Mouse (Mus musculus): ENCODE results near the gene Wbp1l. TPM values are rescaled to one million over a fixed set of nuclear protein-coding genes. Genes with fewer than 3 reads are reported as not detected.
A peak's percentile ranks its signal among the peaks of the same experiment; 100 is the strongest.

Wbp1l gene
- total RNA-seq, 2 experiments from 2014 or later: 65.4 to 101 TPM

DNA sequence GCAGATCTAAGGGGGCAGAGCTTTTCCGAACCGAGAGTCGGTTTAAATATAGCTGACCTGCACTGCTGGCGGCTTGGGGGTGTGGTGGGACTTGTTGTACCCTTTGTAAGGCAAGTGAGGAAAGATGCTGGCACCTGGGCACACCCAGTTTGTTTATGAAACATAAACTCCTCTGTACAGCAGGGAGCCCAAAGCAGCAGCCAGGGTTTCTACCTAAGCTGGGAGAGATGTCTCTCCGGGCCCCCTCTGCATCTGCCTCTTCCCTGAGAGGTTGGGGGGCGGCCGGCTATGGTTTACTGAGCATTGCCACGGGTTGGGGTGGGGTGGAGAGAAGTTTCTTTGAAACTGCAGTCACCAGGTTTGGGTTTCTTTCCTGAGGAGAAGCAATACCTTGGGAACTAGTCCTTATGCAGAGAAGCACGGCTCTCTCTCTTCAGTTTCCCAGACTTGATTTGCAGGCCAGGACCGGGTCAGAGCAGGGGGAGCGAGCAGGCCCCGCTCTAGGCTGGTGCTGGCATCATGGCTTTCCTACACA is 23.8 kb downstream of the Wbp1l start:
- DNase-seq: peak; percentile 73
- intact Hi-C loops (cut with DNase I): no loop called here
- no peak for TF ChIP-seq CTCF (IDR thresholded peaks at IDR 0.05)
- peak overlapping the region; percentile 95 for H3K27ac ChIP-seq
- peak overlapping the region; percentile 72 for H3K4me3 ChIP-seq

GRCm38 (mm10) chr19:46623194-46623667 is 24.3 kb downstream of the Wbp1l start:
- H3K27ac ChIP-seq: peak overlapping the region; percentile 95
- peak overlapping the region; percentile 72 for H3K4me3 ChIP-seq
- no peak for TF ChIP-seq CTCF (IDR thresholded peaks at IDR 0.05)
- DNase-seq: peak; percentile 77
- intact Hi-C loops (cut with DNase I): no loop called here

DNA sequence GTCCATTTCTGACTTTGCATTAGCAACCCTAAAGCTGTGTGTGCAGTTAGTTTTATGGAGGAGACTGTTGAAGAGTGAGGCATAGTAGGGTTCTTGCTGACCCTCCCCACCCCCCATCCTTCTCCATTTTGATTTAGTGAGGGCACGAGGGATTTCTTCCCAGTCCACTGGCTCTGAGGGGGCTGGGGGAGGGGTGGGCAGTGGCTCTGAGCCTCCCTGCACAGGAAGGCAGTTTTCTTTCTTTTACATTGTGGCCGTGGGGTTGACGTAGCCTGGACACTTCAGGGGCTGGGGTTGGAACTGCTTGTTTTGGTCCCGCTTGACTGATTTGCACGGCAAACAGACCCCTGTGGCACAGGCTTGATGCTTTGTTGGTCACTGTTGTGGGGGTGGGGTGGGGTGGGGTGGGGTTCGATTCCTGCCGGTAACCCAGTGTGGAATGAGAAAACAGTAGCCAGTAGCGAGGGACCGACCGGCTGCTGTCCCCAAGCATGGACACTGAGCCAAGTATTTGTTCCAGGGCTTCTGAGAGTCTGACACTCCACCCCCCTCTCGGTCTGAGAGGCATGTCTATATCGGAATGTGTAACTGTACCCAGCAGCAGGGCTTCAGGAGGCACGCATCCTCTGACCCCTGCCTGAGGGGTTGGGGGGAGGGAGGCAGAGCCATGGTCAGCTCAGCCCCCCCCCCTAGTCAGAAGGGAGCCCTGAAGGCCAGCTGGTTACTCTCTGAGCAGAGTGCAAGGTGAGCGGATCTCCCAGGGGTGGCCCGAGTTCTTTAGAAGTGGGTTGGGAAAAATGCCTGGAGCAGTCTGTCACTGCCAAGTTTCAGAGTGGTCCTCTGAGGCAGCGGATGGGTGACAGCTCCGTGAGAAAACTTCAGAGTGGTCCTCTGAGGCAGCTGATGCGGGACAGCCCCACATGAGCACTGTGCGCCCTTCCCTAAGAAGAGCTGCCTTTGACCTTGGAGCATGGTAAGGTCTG is 25.2 kb downstream of the Wbp1l start:
- intact Hi-C loops (cut with DNase I): no loop called here
- peak; percentile 82 for DNase-seq
- Histone ChIP-seq H3K4me3 (peak overlapping the region; percentile 72), H3K27ac (peak overlapping the region; percentile 95)
- no peak for TF ChIP-seq CTCF (IDR thresholded peaks at IDR 0.05)

- TF ChIP-seq CTCF (IDR thresholded peaks at IDR 0.05): no peak
Measured at GRCm38 (mm10) chr19:46625015-46625414, 26.1 kb downstream of the Wbp1l start.

GRCm38 (mm10) chr19:46625519-46625918 is 26.6 kb downstream of the Wbp1l start:
- no peak for TF ChIP-seq CTCF (IDR thresholded peaks at IDR 0.05)
- intact Hi-C loops (cut with DNase I): loop anchor here (1.0 kb wide), 1 partner anchor 16 kb away; no protein-coding TSS in a partner anchor
- Histone ChIP-seq H3K4me3 (peak overlapping the region; percentile 72), H3K27ac (peak overlapping the region; percentile 95)
- DNase-seq: no peak

More at GRCm38 (mm10) chr19:46625015-46625414, 26.1 kb downstream of the Wbp1l start:
- no peak for DNase-seq
- intact Hi-C loops (cut with DNase I): loop anchor here (1.0 kb wide), 1 partner anchor 16 kb away; no protein-coding TSS in a partner anchor
- peak overlapping the region; percentile 95 for H3K27ac ChIP-seq
- H3K4me3 ChIP-seq: peak overlapping the region; percentile 72

DNA sequence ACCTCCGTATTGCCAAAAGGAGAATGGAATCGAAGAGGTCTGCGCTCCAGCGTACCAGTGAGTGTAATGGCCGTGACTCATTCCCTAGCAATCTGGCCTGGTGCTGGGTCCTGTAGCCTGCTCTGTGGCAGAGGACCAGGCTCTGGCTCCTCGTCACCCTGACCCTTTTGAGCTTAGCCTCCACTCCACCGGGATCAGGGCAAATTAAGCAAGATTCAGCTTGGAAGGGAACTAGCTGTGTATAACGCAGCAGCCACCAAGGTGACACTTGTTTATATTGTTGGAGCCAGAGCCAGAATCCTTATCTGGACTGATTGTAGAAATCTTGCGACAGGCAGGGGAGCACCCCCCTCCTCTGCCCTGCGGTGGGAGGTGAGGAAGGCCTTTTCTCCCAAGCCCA is 29.5 kb downstream of the Wbp1l start:
- TF ChIP-seq CTCF (IDR thresholded peaks at IDR 0.05): no peak
- Histone ChIP-seq H3K27ac (peak overlapping the region; percentile 64), H3K4me3 (peak overlapping the region; percentile 50)
- no peak for DNase-seq
- intact Hi-C loops (cut with DNase I): no loop called here

DNA sequence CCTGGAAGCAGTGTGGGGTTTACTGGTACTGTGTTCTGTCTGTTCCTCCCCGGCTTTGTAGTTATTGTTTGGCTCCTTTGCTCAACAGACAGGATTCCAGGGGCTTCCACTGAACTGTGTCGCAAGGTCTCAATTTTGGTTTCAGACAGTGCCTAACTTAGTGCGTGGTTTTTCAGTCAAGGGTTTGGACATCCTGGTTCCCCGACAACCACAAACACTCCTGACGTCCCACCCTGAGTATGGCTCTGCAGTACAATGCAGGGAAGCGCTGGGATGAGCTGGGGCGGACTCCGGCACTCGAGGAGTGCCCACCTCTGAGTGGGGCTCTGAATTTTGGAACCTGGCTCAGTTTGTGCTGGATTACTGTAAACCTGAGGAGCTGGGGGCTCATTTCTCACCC is 30.9 kb downstream of the Wbp1l start:
- no peak for DNase-seq

DNA sequence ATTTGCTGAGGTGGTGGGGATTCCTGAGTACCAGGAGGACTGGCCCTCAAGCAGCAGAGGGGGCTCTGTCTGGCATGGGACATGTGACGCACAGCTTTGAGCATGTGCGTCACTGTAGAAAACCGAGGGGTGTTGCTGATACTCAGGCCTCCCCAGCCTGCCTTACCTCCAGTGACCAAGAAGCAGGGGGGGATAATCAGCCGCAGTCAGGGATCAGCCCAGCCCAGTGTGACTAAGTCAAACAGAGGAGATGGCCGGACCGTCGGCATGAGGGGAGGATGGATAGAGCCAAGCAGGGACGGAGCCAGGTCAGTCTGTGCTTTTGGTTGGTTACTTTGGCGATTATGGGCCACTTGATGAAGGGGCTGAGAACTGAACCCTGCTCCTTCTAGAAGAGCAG is 32.8 kb downstream of the Wbp1l start:
- peak overlapping the region; percentile 71; the same call in 1 of the 2 replicates for H3K27ac ChIP-seq
- DNase-seq: no peak

More for the DNA sequence above, 30.9 kb downstream of the Wbp1l start:
- intact Hi-C loops (cut with DNase I): no loop called here
- peak overlapping the region; percentile 36 for H3K4me3 ChIP-seq
- H3K27ac ChIP-seq: peak overlapping the region; percentile 71
- no peak for TF ChIP-seq CTCF (IDR thresholded peaks at IDR 0.05)

GRCm38 (mm10) chr19:46635766-46636165 is 36.9 kb downstream of the Wbp1l start:
- intact Hi-C loops (cut with DNase I): no loop called here
- no peak for DNase-seq
- peak overlapping the region; percentile 95 for H3K27ac ChIP-seq
- TF ChIP-seq CTCF (IDR thresholded peaks at IDR 0.05): no peak
- H3K4me3 ChIP-seq: peak overlapping the region; percentile 50

More for the DNA sequence above, 32.8 kb downstream of the Wbp1l start:
- no peak overlapping the region for H3K4me3 ChIP-seq
- intact Hi-C loops (cut with DNase I): no loop called here
- TF ChIP-seq CTCF (IDR thresholded peaks at IDR 0.05): no peak

- Histone ChIP-seq H3K4me3 (no peak overlapping the region), H3K27ac (peak overlapping the region; percentile 95)
- intact Hi-C loops (cut with DNase I): no loop called here
- TF ChIP-seq CTCF (IDR thresholded peaks at IDR 0.05): no peak
- DNase-seq: no peak
Measured at GRCm38 (mm10) chr19:46637598-46637997, 38.7 kb downstream of the Wbp1l start.

DNA sequence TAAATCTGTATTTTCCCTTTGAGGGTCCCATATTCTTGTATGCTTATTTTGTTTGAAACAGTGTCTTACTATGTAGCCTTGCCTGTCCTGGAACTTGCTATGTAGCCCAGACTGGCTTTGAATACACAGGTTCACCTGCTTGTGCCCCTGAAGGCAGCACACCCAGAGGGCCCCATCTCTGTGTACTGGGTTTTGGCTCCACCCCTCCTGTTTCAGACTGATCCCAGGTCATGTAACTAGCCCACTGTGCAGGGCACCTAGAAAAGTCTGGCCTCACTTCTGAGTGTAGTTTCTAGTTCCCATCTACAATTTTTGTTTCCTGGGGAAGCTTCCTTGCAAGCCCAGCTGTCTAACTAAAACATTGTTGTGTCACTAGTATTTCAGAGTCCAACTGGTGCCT is 40.2 kb downstream of the Wbp1l start:
- no peak for TF ChIP-seq CTCF (IDR thresholded peaks at IDR 0.05)
- Histone ChIP-seq H3K27ac (peak overlapping the region; percentile 95), H3K4me3 (peak overlapping the region; percentile 50)
- intact Hi-C loops (cut with DNase I): no loop called here
- no peak for DNase-seq

DNA sequence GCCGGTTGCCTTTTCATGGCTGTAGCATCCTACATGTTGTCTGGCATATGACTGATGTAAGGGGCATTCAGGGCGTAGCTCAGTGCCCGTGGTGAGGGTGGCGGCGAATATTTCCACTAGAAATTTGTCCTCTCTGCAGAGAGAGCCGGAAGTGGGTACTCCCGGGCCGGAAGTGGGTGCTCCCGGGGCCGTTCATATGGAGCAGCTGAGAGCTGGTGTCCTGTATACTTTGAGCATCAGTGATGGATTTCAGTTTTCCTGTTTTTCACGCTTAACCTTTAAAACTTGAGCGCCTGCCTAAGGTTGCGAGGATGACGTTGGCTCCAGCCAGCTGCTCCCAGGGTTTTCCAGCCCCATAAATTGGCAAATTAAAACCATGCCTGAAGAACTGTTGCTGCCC is 40.6 kb downstream of the Wbp1l start:
- DNase-seq: peak; percentile 61
- peak overlapping the region; percentile 95 for H3K27ac ChIP-seq
- intact Hi-C loops (cut with DNase I): no loop called here
- peak overlapping the region; percentile 50 for H3K4me3 ChIP-seq
- no peak for TF ChIP-seq CTCF (IDR thresholded peaks at IDR 0.05)

DNA sequence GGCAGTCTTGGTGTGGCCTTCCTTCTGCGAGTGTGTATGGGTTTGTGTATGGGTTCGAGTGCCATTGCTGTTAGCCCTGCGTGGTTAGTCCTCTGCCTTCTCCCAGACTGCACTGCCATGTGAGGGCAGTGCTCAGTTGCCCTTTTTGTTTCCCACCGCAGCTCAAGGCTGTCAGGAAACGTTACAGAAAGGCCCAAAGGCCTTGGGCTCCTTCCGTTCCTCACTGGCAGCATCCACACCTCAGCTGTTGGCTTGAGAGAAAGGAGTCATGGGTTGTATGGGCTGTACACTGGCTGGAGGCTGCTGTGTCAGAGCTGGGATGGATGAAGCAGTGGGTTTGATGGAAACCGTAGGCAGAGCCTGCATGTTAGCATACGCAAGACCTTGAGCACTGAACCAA is 41.9 kb downstream of the Wbp1l start:
- Histone ChIP-seq H3K27ac (peak overlapping the region; percentile 95), H3K4me3 (peak overlapping the region; percentile 65)
- TF ChIP-seq CTCF (IDR thresholded peaks at IDR 0.05): no peak
- DNase-seq: no peak
- intact Hi-C loops (cut with DNase I): loop anchor here (1.0 kb wide), 1 partner anchor 15 kb away; no protein-coding TSS in a partner anchor
